ENCODE assay signal across 14 mouse cellular contexts in the genomic region with DNA sequence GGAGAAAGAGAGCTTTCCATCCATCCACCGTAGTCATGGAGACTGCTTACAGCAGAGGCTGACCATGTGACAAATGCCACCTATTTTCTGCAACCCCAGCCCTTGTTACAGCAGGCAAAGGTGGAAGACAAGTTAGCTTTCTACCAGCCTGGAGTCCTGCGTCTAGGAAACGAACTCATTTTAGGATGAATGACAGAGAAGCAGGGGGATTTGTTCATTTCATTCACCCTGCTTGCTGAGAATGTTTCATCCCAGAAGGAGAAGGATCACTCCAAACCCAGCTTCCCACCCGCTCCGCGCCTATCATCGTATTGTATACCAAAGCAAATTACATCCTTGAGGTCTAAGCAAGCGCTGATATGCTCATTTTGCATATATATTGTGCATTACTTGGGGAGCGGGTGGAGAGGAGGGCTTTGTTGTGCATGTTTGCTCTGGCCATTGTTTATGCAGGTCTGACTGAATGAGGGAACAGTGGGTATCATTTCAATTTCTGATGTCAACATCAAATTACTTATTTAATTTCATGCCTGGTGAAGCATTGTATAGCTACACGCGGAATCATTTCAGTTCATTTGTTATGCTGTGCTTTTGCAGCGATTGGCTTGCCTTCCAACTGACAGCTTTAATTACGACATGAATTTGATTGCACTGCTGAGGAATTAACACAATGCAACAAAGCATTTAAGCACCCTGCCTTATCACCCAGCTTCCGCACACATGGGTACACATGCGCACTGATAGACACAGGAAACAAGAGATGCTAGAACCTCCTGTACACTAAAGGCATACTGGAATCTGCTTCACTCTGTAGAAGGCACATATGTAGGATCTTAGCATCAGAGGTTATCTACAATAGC.
DNase-seq lines count a peak whose midpoint lies in the region; ATAC-seq and TF ChIP-seq lines count a peak whose summit lies in the region.
"Had no signal": no experiment of that assay in that cellular context is flagged by ENCODE, and none has a peak within 500 bp of the region (broad histone marks: within the 10 kb centered on the region; RNA-seq: fewer than 3 reads in every experiment).

No protein-coding gene starts in this region.

- peak; percentile 86 for ATAC-seq in forebrain, embryonic 16.5 days
- ATAC-seq: activated CD4-positive, CD25-positive, alpha-beta regulatory T cell, adult 4 months had no signal

- no peaks in the 10 kb centered on the region for H3K27me3 ChIP-seq in forebrain, embryonic 16.5 days (replicated peaks; ENCODE audit: control insufficient read depth, insufficient read depth, low read length)
- H3K27me3 ChIP-seq: embryonic facial prominence, embryonic 12.5 days; megakaryocyte, embryonic 14.5 days; stomach, embryonic 15.5 days had no signal

- no peaks in the 10 kb centered on the region for H3K36me3 ChIP-seq in forebrain, embryonic 16.5 days (ENCODE audit: control insufficient read depth, insufficient read depth)
- H3K36me3 ChIP-seq: embryonic facial prominence, embryonic 12.5 days; stomach, embryonic 15.5 days had no signal

- peak overlapping the region; percentile 23; the same call in 1 of the 2 replicates for H3K9ac ChIP-seq in forebrain, embryonic 16.5 days (replicated peaks; ENCODE audit: low read depth, low read length)
- H3K9ac ChIP-seq: embryonic facial prominence, embryonic 12.5 days; stomach, embryonic 15.5 days had no signal

- H3K4me1 ChIP-seq in forebrain, embryonic 16.5 days (replicated peaks; ENCODE audit: control insufficient read depth, insufficient read depth, low read length), result peaks cover 42% of the 10 kb centered on the region
- H3K4me1 ChIP-seq: stomach, embryonic 15.5 days had no signal

- DNase-seq in left cerebral cortex, adult 2 months (ENCODE audit: extremely low spot score in 1 of 2, low spot score in 2 of 2), result no peak
- DNase-seq in left cerebral cortex, postnatal 10 days (ENCODE audit: extremely low spot score in 1 of 2, low spot score in 2 of 2), result no peak
- DNase-seq in layer of hippocampus, postnatal 36 days, result peak; percentile 9 to 15
- DNase-seq in retina, embryonic 14.5 days (ENCODE audit: low spot score), result peak; percentile 81
- no peak for DNase-seq in lung, postnatal 10 days
- DNase-seq in thymus, postnatal 25 days, result no peak
- DNase-seq: cerebellum, postnatal 14 days; lung, adult 2 months; thymus, postnatal 14 days had no signal

- 22% methylated on average over 15 of the region's 15 CpGs for WGBS in forebrain, embryonic 16.5 days

- peak overlapping the region; percentile 30 for H3K27ac ChIP-seq in left cerebral cortex, adult 2 months
- peak overlapping the region; percentile 87 for H3K27ac ChIP-seq in forebrain, embryonic 16.5 days (ENCODE audit: low read length)
- H3K27ac ChIP-seq: embryonic facial prominence, embryonic 12.5 days; stomach, embryonic 15.5 days had no signal

- no peaks in the 10 kb centered on the region for H3K9me3 ChIP-seq in forebrain, embryonic 16.5 days (ENCODE audit: control insufficient read depth, low read length)
- H3K9me3 ChIP-seq: embryonic facial prominence, embryonic 12.5 days; megakaryocyte, embryonic 14.5 days; stomach, embryonic 15.5 days had no signal

- TF ChIP-seq CTCF in left cerebral cortex, adult 2 months (IDR thresholded peaks at IDR 0.05), result no peak

- H3K4me3 ChIP-seq in left cerebral cortex, adult 2 months, result 0 out of 2 replicates have a peak overlapping the region, but pooled peaks have one; percentile 29
- peak overlapping the region; percentile 11; the same call in 1 of the 2 replicates for H3K4me3 ChIP-seq in forebrain, embryonic 16.5 days (replicated peaks; ENCODE audit: low read length)
- H3K4me3 ChIP-seq: embryonic facial prominence, embryonic 12.5 days; megakaryocyte, embryonic 14.5 days; stomach, embryonic 15.5 days had no signal

- intact Hi-C loops in left cerebral cortex, adult 2 months (cut with DNase I), result no loop called here
- intact Hi-C loops in left cerebral cortex, postnatal 10 days (cut with DNase I), result no loop called here

- H3K4me2 ChIP-seq in forebrain, embryonic 16.5 days (ENCODE audit: low read length), result peak overlapping the region; percentile 46
- H3K4me2 ChIP-seq: embryonic facial prominence, embryonic 12.5 days; stomach, embryonic 15.5 days had no signal

Comparison
In these comparisons a context has a peak if more than half of its experiments do, and no peak if none do; other contexts are left out.
1. DNase-seq: peak in layer of hippocampus, postnatal 36 days (2 of 2) and retina, embryonic 14.5 days (single experiment); none in left cerebral cortex, adult 2 months (0 of 2), left cerebral cortex, postnatal 10 days (0 of 2), lung, postnatal 10 days (single experiment) and thymus, postnatal 25 days (single experiment).